Mouse (Mus musculus): Measurements from ENCODE around the gene Irgc1.

GRCm38 (mm10) chr7:24457726-24458370, 5.8 kb upstream of the Irgc1 start:
- TF ChIP-seq POLR2A (IDR thresholded peaks at IDR 0.05; ENCODE audit: low read depth, low read length) (no peak), CTCF (IDR thresholded peaks at IDR 0.05; ENCODE audit: borderline replicate concordance, insufficient read depth, low read length) (no peak)

All from embryonic fibroblast, embryonic 13.5 days (primary cell).